Comparison of ENCODE assay signal across 8 mouse cellular contexts in the genomic region with DNA sequence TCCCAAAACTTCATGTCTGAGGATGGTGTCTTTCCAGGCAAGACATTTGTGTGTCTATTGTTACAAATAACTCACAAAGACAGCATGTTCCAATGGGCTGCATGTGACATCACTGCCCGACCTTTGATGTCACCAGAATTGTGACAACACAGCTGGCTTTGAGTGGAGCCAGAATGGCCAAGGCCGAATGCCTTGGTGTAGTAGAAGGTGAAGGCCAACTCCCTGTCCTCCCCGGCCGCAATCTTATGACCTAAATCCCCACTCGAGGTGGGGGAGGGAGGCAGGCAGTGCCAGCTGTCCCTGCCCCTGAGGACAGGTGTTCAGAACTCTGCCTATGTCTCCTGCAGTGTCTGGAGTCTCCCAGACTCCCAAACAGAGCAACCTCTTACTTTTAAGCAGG. TPM values are rescaled to one million over a fixed set of nuclear protein-coding genes. Genes with fewer than 3 reads are reported as not detected.
A peak's percentile ranks its signal among the peaks of the same experiment; 100 is the strongest.
DNase-seq lines count a peak whose midpoint lies in the region; ATAC-seq lines count a peak whose summit lies in the region.

No protein-coding gene starts in this region.

- intact Hi-C loops in left cerebral cortex, postnatal 10 days (cut with DNase I) = loop anchor here (5.0 kb wide), 1 partner anchor 107 kb away; no protein-coding TSS in a partner anchor

- H3K4me1 ChIP-seq in hindbrain, embryonic 14.5 days (replicated peaks; ENCODE audit: control insufficient read depth, insufficient read depth, low read length) = peaks cover 53% of the 10 kb centered on the region

- peak overlapping the region; percentile 89 for H3K4me2 ChIP-seq in hindbrain, embryonic 14.5 days (replicated peaks)

- 17% methylated on average over 5 of the region's 5 CpGs for WGBS in hindbrain, embryonic 14.5 days

- peak; percentile 62 for DNase-seq in cerebellum, adult 9-11 months
- peak; percentile 83 for DNase-seq in adrenal gland, postnatal 10 days
- DNase-seq in hindbrain, embryonic 14.5 days (ENCODE audit: low spot score) = no peak
- peak; percentile 40 for DNase-seq in lung, postnatal 10 days
- DNase-seq in left cerebral cortex, postnatal 10 days (ENCODE audit: extremely low spot score in 1 of 2, low spot score in 2 of 2) = no peak
- no peak for DNase-seq in left cerebral cortex, adult 8-10 months (ENCODE audit: low spot score in 2 of 2)
- no peak for DNase-seq in T-cell, adult 2 months (ENCODE audit: low spot score)

- H3K9ac ChIP-seq in hindbrain, embryonic 14.5 days = peak overlapping the region; percentile 72

- no peaks in the 10 kb centered on the region for H3K36me3 ChIP-seq in hindbrain, embryonic 14.5 days (replicated peaks; ENCODE audit: control insufficient read depth, insufficient read depth)

- H3K4me3 ChIP-seq in hindbrain, embryonic 14.5 days (replicated peaks; ENCODE audit: low read length) = peak overlapping the region; percentile 82

- no peaks in the 10 kb centered on the region; the same call in 1 of the 2 replicates for H3K27me3 ChIP-seq in hindbrain, embryonic 14.5 days (ENCODE audit: control insufficient read depth, insufficient read depth, low read length)

- 0 out of 2 replicates have a peak, but pooled peaks cover under 1% of the 10 kb centered on the region for H3K9me3 ChIP-seq in hindbrain, embryonic 14.5 days (ENCODE audit: control insufficient read depth, low read length)

- ATAC-seq in cerebellum, adult (ENCODE audit: insufficient number of reproducible peaks, low FRiP score, low TSS enrichment) = no peak
- no peak for ATAC-seq in hindbrain, embryonic 14.5 days (ENCODE audit: low FRiP score)

- no peak overlapping the region for H3K27ac ChIP-seq in hindbrain, embryonic 14.5 days

RNA-seq across cellular contexts. Expression of a gene that starts 1.0 kb away (rescaled TPM):
- total RNA-seq in adrenal gland, postnatal 10 days (2021) = 10 to 100 TPM; 29.5 to 56.8 TPM
- polyA plus RNA-seq in hindbrain, embryonic 14.5 days (2014; fragmentation: Nextera tagmentation; extraction: Ambion mirVana) = 6.6 and 6.7 TPM in 2 replicates
- 1 to 10 TPM; 6.4 to 7.4 TPM for total RNA-seq in left cerebral cortex, postnatal 10 days (2021)
- 10 to 100 TPM in 3 of 4 experiments, 1 to 10 TPM in 1; 8.6 to 12.8 (median 11.6) TPM for total RNA-seq in left cerebral cortex, adult 8-10 months (2022)

Comparison
In these comparisons a context has a peak if more than half of its experiments do, and no peak if none do; other contexts are left out.
1. DNase-seq: peak in cerebellum, adult 9-11 months (single experiment), adrenal gland, postnatal 10 days (single experiment) and lung, postnatal 10 days (single experiment); none in hindbrain, embryonic 14.5 days (single experiment), left cerebral cortex, postnatal 10 days (0 of 2), left cerebral cortex, adult 8-10 months (0 of 2) and T-cell, adult 2 months (single experiment).